10 mouse cellular contexts compared by ENCODE assay signal in genomic region chr11:22560061-22560460, GRCm38 (mm10). TPM values are rescaled to one million over a fixed set of nuclear protein-coding genes. Genes with fewer than 3 reads are reported as not detected.
A peak's percentile ranks its signal among the peaks of the same experiment; 100 is the strongest.
DNase-seq lines count a peak whose midpoint lies in the region; ATAC-seq and TF ChIP-seq lines count a peak whose summit lies in the region.
"Had no signal": no experiment of that assay in that cellular context is flagged by ENCODE, and none has a peak within 500 bp of the region (broad histone marks: within the 10 kb centered on the region; RNA-seq: fewer than 3 reads in every experiment).

No protein-coding gene starts in this region.

- WGBS in intestine, embryonic 14.5 days, result 73% methylated on average over 1 of the region's 1 CpGs
- 62% methylated on average over 1 of the region's 1 CpGs for WGBS in intestine, embryonic 16.5 days
- 71% methylated on average over 1 of the region's 1 CpGs for WGBS in embryonic facial prominence, embryonic 13.5 days
- WGBS in hindbrain, embryonic 12.5 days, result 36% methylated on average over 1 of the region's 1 CpGs
- WGBS in midbrain, embryonic 16.5 days, result 61% methylated on average over 1 of the region's 1 CpGs
- 65% methylated on average over 1 of the region's 1 CpGs for WGBS in cerebellum, adult 2 months

- no peaks in the 10 kb centered on the region for H3K27me3 ChIP-seq in intestine, embryonic 14.5 days (replicated peaks; ENCODE audit: control insufficient read depth, insufficient read depth, low read length)
- no peaks in the 10 kb centered on the region for H3K27me3 ChIP-seq in intestine, embryonic 16.5 days (replicated peaks; ENCODE audit: control insufficient read depth, insufficient read depth, low read length)
- H3K27me3 ChIP-seq in embryonic facial prominence, embryonic 13.5 days, result no peaks in the 10 kb centered on the region
- H3K27me3 ChIP-seq in hindbrain, embryonic 12.5 days, result no peaks in the 10 kb centered on the region
- H3K27me3 ChIP-seq in midbrain, embryonic 16.5 days (ENCODE audit: control insufficient read depth, insufficient read depth, low read depth, low read length), result no peaks in the 10 kb centered on the region
- H3K27me3 ChIP-seq in cerebellum, adult 2 months (ENCODE audit: control insufficient read depth, insufficient read depth, low read length), result no peaks in the 10 kb centered on the region

- H3K9ac ChIP-seq in intestine, embryonic 14.5 days (ENCODE audit: low read length), result no peak overlapping the region
- no peak overlapping the region for H3K9ac ChIP-seq in intestine, embryonic 16.5 days (ENCODE audit: low read depth, low read length)
- no peak overlapping the region for H3K9ac ChIP-seq in embryonic facial prominence, embryonic 13.5 days
- no peak overlapping the region for H3K9ac ChIP-seq in hindbrain, embryonic 12.5 days
- H3K9ac ChIP-seq in midbrain, embryonic 16.5 days (ENCODE audit: low read depth, low read length), result no peak overlapping the region

- H3K27ac ChIP-seq in intestine, embryonic 14.5 days (ENCODE audit: low read depth), result peak overlapping the region; percentile 29; the same call in 1 of the 2 replicates
- no peak overlapping the region for H3K27ac ChIP-seq in intestine, embryonic 16.5 days (ENCODE audit: low read length)
- H3K27ac ChIP-seq in embryonic facial prominence, embryonic 13.5 days, result peak overlapping the region; percentile 64; the same call in 1 of the 2 replicates
- H3K27ac ChIP-seq in hindbrain, embryonic 12.5 days, result peak overlapping the region; percentile 71
- peak overlapping the region; percentile 66; the same call in 1 of the 2 replicates for H3K27ac ChIP-seq in midbrain, embryonic 16.5 days (ENCODE audit: low read length)
- no peak overlapping the region for H3K27ac ChIP-seq in cerebellum, adult 2 months (ENCODE audit: insufficient read depth, low read length)

- no peak for TF ChIP-seq CTCF in cerebellum, adult 2 months (IDR thresholded peaks at IDR 0.05; ENCODE audit: borderline replicate concordance, insufficient read depth, low read depth, low read length)

- intact Hi-C loops in left cerebral cortex, postnatal 10 days (cut with DNase I), result no loop called here

- no peak for TF ChIP-seq POLR2A in cerebellum, adult 2 months (IDR thresholded peaks at IDR 0.05; ENCODE audit: borderline replicate concordance, insufficient read depth, low read length)

- DNase-seq in intestine, embryonic 14.5 days (ENCODE audit: low spot score), result no peak
- DNase-seq in right cerebral cortex, postnatal 10 days (ENCODE audit: low spot score in 2 of 2), result no peak
- DNase-seq in cerebellum, adult 2 months, result no peak
- DNase-seq in left cerebral cortex, postnatal 10 days (ENCODE audit: extremely low spot score in 1 of 2, low spot score in 2 of 2), result no peak
- DNase-seq: thymus, adult 18-20 months had no signal

- H3K4me1 ChIP-seq in intestine, embryonic 14.5 days (replicated peaks; ENCODE audit: control insufficient read depth, insufficient read depth, low read length), result peaks cover 6% of the 10 kb centered on the region; the same call in 1 of the 2 replicates
- 0 out of 2 replicates have a peak, but pooled peaks cover 3% of the 10 kb centered on the region for H3K4me1 ChIP-seq in intestine, embryonic 16.5 days (ENCODE audit: control insufficient read depth, insufficient read depth, low read length)
- peaks cover 14% of the 10 kb centered on the region for H3K4me1 ChIP-seq in embryonic facial prominence, embryonic 13.5 days
- H3K4me1 ChIP-seq in hindbrain, embryonic 12.5 days, result peaks cover 14% of the 10 kb centered on the region
- H3K4me1 ChIP-seq in midbrain, embryonic 16.5 days (ENCODE audit: control insufficient read depth, insufficient read depth, low read length), result peaks cover 13% of the 10 kb centered on the region; the same call in 1 of the 2 replicates
- no peaks in the 10 kb centered on the region for H3K4me1 ChIP-seq in cerebellum, adult 2 months (ENCODE audit: control insufficient read depth, insufficient read depth, low read length)

- H3K9me3 ChIP-seq in intestine, embryonic 14.5 days (ENCODE audit: control insufficient read depth, low read length), result no peaks in the 10 kb centered on the region
- no peaks in the 10 kb centered on the region for H3K9me3 ChIP-seq in intestine, embryonic 16.5 days (ENCODE audit: control insufficient read depth, low read length)
- H3K9me3 ChIP-seq in embryonic facial prominence, embryonic 13.5 days, result no peaks in the 10 kb centered on the region
- no peaks in the 10 kb centered on the region for H3K9me3 ChIP-seq in hindbrain, embryonic 12.5 days (replicated peaks)
- H3K9me3 ChIP-seq in midbrain, embryonic 16.5 days (replicated peaks; ENCODE audit: control insufficient read depth, low read length, poor library complexity, severe bottlenecking), result no peaks in the 10 kb centered on the region

- no peak overlapping the region for H3K4me2 ChIP-seq in intestine, embryonic 14.5 days (ENCODE audit: low read length)
- H3K4me2 ChIP-seq in intestine, embryonic 16.5 days (ENCODE audit: low read depth, low read length), result no peak overlapping the region
- H3K4me2 ChIP-seq in embryonic facial prominence, embryonic 13.5 days, result no peak overlapping the region
- H3K4me2 ChIP-seq in hindbrain, embryonic 12.5 days (replicated peaks), result no peak overlapping the region
- H3K4me2 ChIP-seq in midbrain, embryonic 16.5 days (ENCODE audit: low read length), result no peak overlapping the region

- no peak for ATAC-seq in intestine, embryonic 14.5 days (replicated peaks; ENCODE audit: low FRiP score, low TSS enrichment, low read depth)
- ATAC-seq in intestine, embryonic 16.5 days, result no peak
- ATAC-seq in embryonic facial prominence, embryonic 13.5 days (ENCODE audit: insufficient number of reproducible peaks, insufficient read depth, low FRiP score, low TSS enrichment, low read depth), result no peak
- peak; percentile 66 for ATAC-seq in hindbrain, embryonic 12.5 days (ENCODE audit: low FRiP score)
- peak; percentile 63; the same call in 1 of the 2 replicates for ATAC-seq in midbrain, embryonic 16.5 days

- no peaks in the 10 kb centered on the region for H3K36me3 ChIP-seq in intestine, embryonic 14.5 days (ENCODE audit: control insufficient read depth, insufficient read depth, low read length)
- H3K36me3 ChIP-seq in intestine, embryonic 16.5 days (ENCODE audit: control insufficient read depth, insufficient read depth, low read length), result no peaks in the 10 kb centered on the region
- H3K36me3 ChIP-seq in embryonic facial prominence, embryonic 13.5 days, result no peaks in the 10 kb centered on the region
- no peaks in the 10 kb centered on the region for H3K36me3 ChIP-seq in hindbrain, embryonic 12.5 days
- no peaks in the 10 kb centered on the region for H3K36me3 ChIP-seq in midbrain, embryonic 16.5 days (ENCODE audit: control insufficient read depth, insufficient read depth, low read length)

- H3K4me3 ChIP-seq in intestine, embryonic 14.5 days (ENCODE audit: low read depth, low read length), result no peak overlapping the region
- H3K4me3 ChIP-seq in intestine, embryonic 16.5 days (ENCODE audit: low read length), result no peak overlapping the region
- H3K4me3 ChIP-seq in embryonic facial prominence, embryonic 13.5 days, result no peak overlapping the region
- no peak overlapping the region for H3K4me3 ChIP-seq in hindbrain, embryonic 12.5 days
- no peak overlapping the region for H3K4me3 ChIP-seq in midbrain, embryonic 16.5 days (ENCODE audit: low read depth, low read length)
- no peak overlapping the region for H3K4me3 ChIP-seq in cerebellum, adult 2 months (replicated peaks; ENCODE audit: insufficient read depth, low read depth, low read length)

RNA-seq across cellular contexts. Expression of gene Tmem17, which starts 48.2 kb away (rescaled TPM):
- polyA plus RNA-seq in intestine, embryonic 14.5 days (2014; fragmentation: Nextera tagmentation; extraction: Ambion mirVana), result 11.7 and 12.0 TPM in 2 replicates
- polyA plus RNA-seq in intestine, embryonic 16.5 days (2015; fragmentation: Nextera tagmentation; extraction: Ambion mirVana), result 9.5 and 9.6 TPM in 2 replicates
- polyA plus RNA-seq in embryonic facial prominence, embryonic 13.5 days (2015; fragmentation: Nextera tagmentation; extraction: Ambion mirVana), result 12.9 and 13.8 TPM in 2 replicates
- 17.3 and 18.8 TPM in 2 replicates for polyA plus RNA-seq in hindbrain, embryonic 12.5 days (2016; fragmentation: Nextera tagmentation; extraction: Ambion mirVana)
- polyA plus RNA-seq in midbrain, embryonic 16.5 days (2015; fragmentation: Nextera tagmentation; extraction: Ambion mirVana), result 23.9 and 24.7 TPM in 2 replicates
- 6.1 and 6.6 TPM in 2 replicates for polyA plus RNA-seq in cerebellum, adult 2 months (2012; rRNA removed)
- 1 to 10 TPM; 7.1 to 8.6 TPM for total RNA-seq in left cerebral cortex, postnatal 10 days (2021)
- total RNA-seq: MEL had no signal

Comparison
In these comparisons a context has a peak if more than half of its experiments do, and no peak if none do; other contexts are left out.
1. H3K27ac ChIP-seq: peak in intestine, embryonic 14.5 days (single experiment), embryonic facial prominence, embryonic 13.5 days (single experiment), hindbrain, embryonic 12.5 days (single experiment) and midbrain, embryonic 16.5 days (single experiment); none in intestine, embryonic 16.5 days (single experiment) and cerebellum, adult 2 months (single experiment).
2. ATAC-seq: peak in hindbrain, embryonic 12.5 days (single experiment) and midbrain, embryonic 16.5 days (single experiment); none in intestine, embryonic 14.5 days (single experiment), intestine, embryonic 16.5 days (single experiment) and embryonic facial prominence, embryonic 13.5 days (single experiment).